8 mouse cellular contexts compared by ENCODE assay signal in genomic region chr7:70365401-70365811, GRCm38 (mm10). TPM values are rescaled to one million over a fixed set of nuclear protein-coding genes. Genes with fewer than 3 reads are reported as not detected.
DNase-seq lines count a peak whose midpoint lies in the region; ATAC-seq and TF ChIP-seq lines count a peak whose summit lies in the region.

No protein-coding gene starts in this region.

- H3K9ac ChIP-seq in forebrain, embryonic 14.5 days (ENCODE audit: low read length): peak overlapping the region; percentile 83
- peak overlapping the region; percentile 84 for H3K9ac ChIP-seq in midbrain, embryonic 12.5 days (replicated peaks)

- intact Hi-C loops in left cerebral cortex, postnatal 4 days (cut with DNase I): loop anchor here (5.0 to 10.0 kb wide), 2 partner anchors 1017 to 1391 kb away; no protein-coding TSS in a partner anchor

- TF ChIP-seq POLR2A in kidney, adult 2 months (IDR thresholded peaks at IDR 0.05; ENCODE audit: low read depth, low read length): no peak

- DNase-seq in cerebellum, postnatal 10 days: peak; percentile 63 to 68
- no peak for DNase-seq in cerebellum, adult 18-20 months
- DNase-seq in Muller cell, postnatal 12 days (ENCODE audit: inconsistent ontology term): peak; percentile 70
- DNase-seq in forebrain, embryonic 14.5 days (ENCODE audit: low spot score): peak; percentile 51
- DNase-seq in kidney, adult 2 months: peak; percentile 79
- DNase-seq in yolk sac, embryonic 10.5 days (ENCODE audit: low spot score): peak; percentile 60
- no peak for DNase-seq in left cerebral cortex, postnatal 4 days

- TF ChIP-seq CTCF in kidney, adult 2 months (conservative IDR thresholded peaks at IDR 0.05; ENCODE audit: insufficient read depth, insufficient read length, low read depth, low read length): no peak

- H3K4me1 ChIP-seq in forebrain, embryonic 14.5 days (ENCODE audit: control insufficient read depth, insufficient read depth, low read length): no peaks in the 10 kb centered on the region
- peaks cover 8% of the 10 kb centered on the region; the same call in 1 of the 2 replicates for H3K4me1 ChIP-seq in kidney, adult 2 months (ENCODE audit: control insufficient read depth, insufficient read depth, low read length)
- peaks cover 23% of the 10 kb centered on the region for H3K4me1 ChIP-seq in midbrain, embryonic 12.5 days

- H3K9me3 ChIP-seq in forebrain, embryonic 14.5 days (replicated peaks; ENCODE audit: control insufficient read depth, low read length): no peaks in the 10 kb centered on the region
- no peaks in the 10 kb centered on the region for H3K9me3 ChIP-seq in midbrain, embryonic 12.5 days

- under 1% methylated on average over 17 of the region's 17 CpGs for WGBS in forebrain, embryonic 14.5 days
- WGBS in kidney, adult 2 months: 1% methylated on average over 17 of the region's 17 CpGs
- under 1% methylated on average over 17 of the region's 17 CpGs for WGBS in midbrain, embryonic 12.5 days

- H3K27me3 ChIP-seq in forebrain, embryonic 14.5 days (replicated peaks; ENCODE audit: control insufficient read depth, insufficient read depth, low read length): peaks cover 49% of the 10 kb centered on the region
- no peaks in the 10 kb centered on the region for H3K27me3 ChIP-seq in kidney, adult 2 months (replicated peaks; ENCODE audit: control insufficient read depth, insufficient read depth, low read length)
- H3K27me3 ChIP-seq in midbrain, embryonic 12.5 days: peaks cover 49% of the 10 kb centered on the region

- no peaks in the 10 kb centered on the region for H3K36me3 ChIP-seq in forebrain, embryonic 14.5 days (ENCODE audit: control insufficient read depth, insufficient read depth, low read length)
- H3K36me3 ChIP-seq in kidney, adult 2 months (ENCODE audit: control insufficient read depth, insufficient read depth, low read length): no peaks in the 10 kb centered on the region
- no peaks in the 10 kb centered on the region for H3K36me3 ChIP-seq in midbrain, embryonic 12.5 days

- ATAC-seq in forebrain, embryonic 14.5 days: no peak
- ATAC-seq in midbrain, embryonic 12.5 days (ENCODE audit: low FRiP score, low read depth): no peak

- H3K4me2 ChIP-seq in forebrain, embryonic 14.5 days (ENCODE audit: low read length): peak overlapping the region; percentile 52
- peak overlapping the region; percentile 60 for H3K4me2 ChIP-seq in midbrain, embryonic 12.5 days (replicated peaks)

- H3K4me3 ChIP-seq in forebrain, embryonic 14.5 days (ENCODE audit: low read depth, low read length): peak overlapping the region; percentile 40
- peak overlapping the region; percentile 92 for H3K4me3 ChIP-seq in kidney, adult 2 months (ENCODE audit: insufficient read depth, low read depth, low read length)
- H3K4me3 ChIP-seq in midbrain, embryonic 12.5 days: peak overlapping the region; percentile 53

- peak overlapping the region; percentile 93 for H3K27ac ChIP-seq in forebrain, embryonic 14.5 days (ENCODE audit: low read depth, low read length)
- H3K27ac ChIP-seq in kidney, adult 2 months (ENCODE audit: insufficient read depth, low read depth, low read length): peak overlapping the region; percentile 98
- peak overlapping the region; percentile 94 for H3K27ac ChIP-seq in midbrain, embryonic 12.5 days (replicated peaks)

RNA-seq across cellular contexts. Expression of gene Nr2f2, which starts 1.1 kb away (rescaled TPM):
- 73.7 and 82.5 TPM in 2 replicates for polyA plus RNA-seq in forebrain, embryonic 14.5 days (2014; fragmentation: Nextera tagmentation; extraction: Ambion mirVana)
- polyA plus RNA-seq in kidney, adult 2 months (2012; rRNA removed): 193 and 288 TPM in 2 replicates
- 105 and 143 TPM in 2 replicates for polyA plus RNA-seq in midbrain, embryonic 12.5 days (2016; fragmentation: Nextera tagmentation; extraction: Ambion mirVana)
- 10 to 100 TPM; 68.7 to 96.1 TPM for total RNA-seq in left cerebral cortex, postnatal 4 days (2021)

Comparison
In these comparisons a context has a peak if more than half of its experiments do, and no peak if none do; other contexts are left out.
1. DNase-seq: peak in cerebellum, postnatal 10 days (2 of 2), Muller cell, postnatal 12 days (single experiment), forebrain, embryonic 14.5 days (single experiment), kidney, adult 2 months (single experiment) and yolk sac, embryonic 10.5 days (single experiment); none in cerebellum, adult 18-20 months (0 of 2) and left cerebral cortex, postnatal 4 days (single experiment).
2. H3K4me3 ChIP-seq: peak in every context shown above with its lines; median percentile 92 in kidney, adult 2 months; 53 in midbrain, embryonic 12.5 days; 40 in forebrain, embryonic 14.5 days.
3. Peak in every context shown above with its lines, with median percentiles within 50 percentile points of each other: H3K27ac ChIP-seq.